Mouse (Mus musculus) inflammation-experienced regulatory T-cells (primary cell): ENCODE results near the gene Olfr503. TPM values are rescaled to one million over a fixed set of nuclear protein-coding genes. Genes with fewer than 3 reads are reported as not detected.

ENCODE experiments used
- polyA plus RNA-seq, 2 experiments: library from polyadenylated mRNA; unstranded; fragments of 100-300 nt; shearing (Covaris generic); gene quantifications; one replicate each; pipeline ENCODE4 v1.2.1; 2017

Olfr503 gene
- 1 to 10 TPM in 1 of 2 experiments, not detected in 1; 1.2 TPM for polyA plus RNA-seq

DNA sequence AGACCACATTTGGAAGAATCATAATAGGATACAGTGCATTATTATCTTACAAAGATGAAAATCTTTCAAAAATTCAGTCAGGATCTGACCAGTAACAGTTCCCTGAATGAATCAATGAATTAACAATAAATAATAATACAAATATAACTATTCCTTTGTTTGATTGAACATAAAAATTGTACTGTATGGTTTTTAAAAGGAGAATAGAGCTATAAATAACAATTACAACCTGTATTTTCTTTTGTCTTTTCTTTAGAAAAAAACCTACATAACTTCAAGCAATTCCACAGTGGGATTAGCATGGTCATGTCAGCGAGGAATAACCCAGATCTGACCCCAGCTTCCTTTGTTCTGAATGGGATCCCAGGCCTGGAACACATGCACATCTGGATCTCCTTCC lies at the start of gene Olfr503:
Olfr503 (plus strand) TSS at position 301 of the 400 bp plus-strand sequence.

DNA sequence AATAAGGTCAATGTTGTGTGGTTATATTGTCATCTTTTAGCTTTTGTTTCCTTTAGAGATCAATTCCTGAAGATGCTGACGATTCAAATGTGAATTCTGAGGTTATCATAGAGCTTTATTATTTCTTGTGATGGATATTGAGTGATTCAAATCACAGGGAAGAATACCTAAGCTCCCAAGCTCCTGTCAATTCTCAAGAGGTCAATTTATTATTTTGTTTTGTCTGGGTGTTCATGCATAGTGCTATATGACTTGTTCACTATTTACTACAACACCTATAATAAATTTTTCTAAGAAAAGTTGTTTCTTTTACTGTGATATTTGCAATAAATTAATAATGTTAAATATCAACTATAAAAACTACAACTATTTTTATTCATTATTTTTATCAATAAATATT lies 19.4 kb upstream of the Olfr503 start, which contains the start of gene Olfr502:
Olfr502 (minus strand) TSS at position 101 of the 400 bp plus-strand sequence.

DNA sequence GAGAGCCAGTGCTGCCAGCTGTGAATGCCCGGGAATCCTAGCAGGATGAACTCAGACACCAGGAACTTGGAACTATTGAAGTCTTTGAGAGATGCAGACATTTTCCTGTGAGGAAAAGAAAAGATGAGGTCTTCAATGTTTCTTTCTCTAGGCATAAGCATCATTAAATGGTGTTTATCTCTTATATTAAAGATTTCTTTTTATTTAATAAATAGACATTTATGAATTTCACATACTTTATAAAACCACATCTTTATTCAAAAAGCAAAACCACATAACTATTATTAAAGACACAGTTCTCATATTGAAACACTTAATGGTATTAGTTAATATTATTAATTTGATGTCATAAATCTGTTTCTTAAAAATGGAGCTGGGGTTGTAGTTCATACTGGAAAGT lies 21.4 kb downstream of the Olfr503 start, which contains the start of gene Olfr504:
Olfr504 (minus strand) TSS at position 101 of the 400 bp plus-strand sequence.

Other genes starting within 250 kb of the Olfr503 start
- gene Olfr491, start 231.1 kb upstream of the Olfr503 start, polyA plus RNA-seq = 1 to 10 TPM in 1 of 2 experiments, not detected in 1; 1.1 TPM
- gene Olfr492, start 220.9 kb upstream of the Olfr503 start, polyA plus RNA-seq = not detected
- gene Olfr493, start 197.5 kb upstream of the Olfr503 start, polyA plus RNA-seq = not detected
- not detected for gene Olfr494, start 179.2 kb upstream of the Olfr503 start, polyA plus RNA-seq
- gene Olfr495, start 151.4 kb upstream of the Olfr503 start, polyA plus RNA-seq = not detected
- gene Olfr497, start 124.1 kb upstream of the Olfr503 start, polyA plus RNA-seq = not detected
- gene Olfr498, start 79.2 kb upstream of the Olfr503 start, polyA plus RNA-seq = not detected
- 1 to 10 TPM in 1 of 2 experiments, under 1 TPM in 1; 0.13 to 1.1 TPM for gene Olfr502, start 19.5 kb upstream of the Olfr503 start, polyA plus RNA-seq
- gene Olfr504, start 21.3 kb downstream of the Olfr503 start, polyA plus RNA-seq = under 1 TPM in 1 of 2 experiments, not detected in 1; 0.75 TPM
- gene Olfr506, start 66.3 kb downstream of the Olfr503 start, polyA plus RNA-seq = under 1 TPM; 0.13 to 0.61 TPM
- not detected for gene Olfr507, start 77.3 kb downstream of the Olfr503 start, polyA plus RNA-seq
- gene Olfr508, start 85.5 kb downstream of the Olfr503 start, polyA plus RNA-seq = not detected
- under 1 TPM in 1 of 2 experiments, not detected in 1; 0.09 TPM for gene Olfr509, start 107.4 kb downstream of the Olfr503 start, polyA plus RNA-seq
- gene Olfr510, start 121.9 kb downstream of the Olfr503 start, polyA plus RNA-seq = not detected
- gene Olfr512, start 168.8 kb downstream of the Olfr503 start, polyA plus RNA-seq = not detected
- under 1 TPM in 1 of 2 experiments, not detected in 1; 0.18 TPM for gene Olfr513, start 206.4 kb downstream of the Olfr503 start, polyA plus RNA-seq